In the genomic region with DNA sequence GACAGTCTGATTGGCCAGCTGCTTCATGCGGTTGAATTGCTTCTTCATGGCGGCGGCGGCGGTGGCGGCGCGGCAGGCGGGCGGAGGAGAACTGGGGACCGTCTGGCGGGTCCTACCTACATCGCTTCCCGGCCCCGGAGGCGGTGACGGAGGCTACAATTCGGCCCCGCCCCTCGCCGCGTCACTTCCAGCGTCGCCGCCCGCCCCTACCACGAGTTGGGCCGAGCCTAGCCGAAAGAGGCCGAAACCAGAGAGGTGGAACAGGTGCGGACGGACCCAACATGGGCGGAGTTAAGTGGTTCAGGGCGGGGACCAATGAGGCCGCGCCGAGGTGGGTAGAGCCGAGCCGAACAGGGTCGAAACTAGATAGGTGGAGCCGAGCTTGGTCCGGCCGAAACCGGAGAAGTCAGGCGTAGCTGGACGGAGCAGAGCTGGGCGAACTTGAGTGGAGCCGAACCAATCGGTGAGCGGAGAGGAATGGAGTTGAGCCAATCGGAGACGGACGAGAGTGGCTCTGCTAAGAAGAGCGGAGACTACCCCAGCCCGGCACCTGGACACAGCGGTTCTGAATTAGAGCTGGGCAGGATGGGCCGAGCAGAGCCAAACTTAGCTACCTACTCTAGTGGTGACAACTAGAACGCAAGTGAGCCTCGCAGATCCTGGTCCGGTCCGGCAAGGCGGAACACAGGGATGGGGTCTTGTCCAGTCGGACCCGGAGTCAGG, we compare ENCODE assay signal across 8 mouse cellular contexts. TPM values are rescaled to one million over a fixed set of nuclear protein-coding genes. Genes with fewer than 3 reads are reported as not detected.
DNase-seq lines count a peak whose midpoint lies in the region; ATAC-seq and TF ChIP-seq lines count a peak whose summit lies in the region.

Gene Lcmt1, plus strand, starts transcription at position 26 of the 723 bp plus-strand sequence.
Gene Arhgap17, minus strand, starts transcription at position 157 of the 723 bp plus-strand sequence.

- WGBS in kidney, embryonic 14.5 days, result under 1% methylated on average over 56 of the region's 64 CpGs
- under 1% methylated on average over 64 of the region's 64 CpGs for WGBS in limb, embryonic 15.5 days

- no peak for TF ChIP-seq CTCF in bone marrow macrophage, adult 2 months (IDR thresholded peaks at IDR 0.05; ENCODE audit: low read depth, low read length)
- TF ChIP-seq CTCF in embryonic fibroblast, embryonic 13.5 days (IDR thresholded peaks at IDR 0.05; ENCODE audit: borderline replicate concordance, insufficient read depth, low read length), result no peak

- peak within 1 kb of the TSS; percentile 55 for H3K4me2 ChIP-seq in kidney, embryonic 14.5 days (replicated peaks; ENCODE audit: low read depth, low read length)
- H3K4me2 ChIP-seq in limb, embryonic 15.5 days, result peak within 1 kb of the TSS; percentile 83

- peak within 1 kb of the TSS; percentile 94 for H3K27ac ChIP-seq in bone marrow macrophage, adult 2 months (ENCODE audit: insufficient read depth, low read depth, low read length)
- peak within 1 kb of the TSS; percentile 60 for H3K27ac ChIP-seq in embryonic fibroblast, embryonic 13.5 days (ENCODE audit: insufficient read depth, low read length)
- H3K27ac ChIP-seq in kidney, embryonic 14.5 days (ENCODE audit: low read depth, low read length), result peak within 1 kb of the TSS; percentile 43
- H3K27ac ChIP-seq in limb, embryonic 15.5 days, result peak within 1 kb of the TSS; percentile 91

- H3K9me3 ChIP-seq in kidney, embryonic 14.5 days (ENCODE audit: control insufficient read depth, low read length), result no peaks in the 10 kb centered on the region
- H3K9me3 ChIP-seq in limb, embryonic 15.5 days, result no peaks in the 10 kb centered on the region

- no peaks in the 10 kb centered on the region for H3K27me3 ChIP-seq in kidney, embryonic 14.5 days (ENCODE audit: control insufficient read depth, insufficient read depth, low read length)
- no peaks in the 10 kb centered on the region for H3K27me3 ChIP-seq in limb, embryonic 15.5 days

- H3K4me3 ChIP-seq in bone marrow macrophage, adult 2 months (ENCODE audit: insufficient read depth, low read length), result peak within 1 kb of the TSS; percentile 88
- peak within 1 kb of the TSS; percentile 99 for H3K4me3 ChIP-seq in embryonic fibroblast, embryonic 13.5 days (ENCODE audit: insufficient read depth, low read length)
- H3K4me3 ChIP-seq in kidney, embryonic 14.5 days (ENCODE audit: low read length), result peak within 1 kb of the TSS; percentile 80
- H3K4me3 ChIP-seq in limb, embryonic 15.5 days, result peak within 1 kb of the TSS; percentile 83

- H3K4me1 ChIP-seq in bone marrow macrophage, adult 2 months (ENCODE audit: control insufficient read depth, insufficient read depth, low read length), result peaks cover 42% of the 10 kb centered on the region
- peaks cover 17% of the 10 kb centered on the region for H3K4me1 ChIP-seq in embryonic fibroblast, embryonic 13.5 days (ENCODE audit: control insufficient read depth, insufficient read depth, low read length)
- H3K4me1 ChIP-seq in kidney, embryonic 14.5 days (ENCODE audit: control insufficient read depth, insufficient read depth, low read length), result peaks cover 16% of the 10 kb centered on the region
- peaks cover 35% of the 10 kb centered on the region for H3K4me1 ChIP-seq in limb, embryonic 15.5 days

- H3K9ac ChIP-seq in kidney, embryonic 14.5 days (ENCODE audit: low read depth, low read length), result peak within 1 kb of the TSS; percentile 89
- peak within 1 kb of the TSS; percentile 78 for H3K9ac ChIP-seq in limb, embryonic 15.5 days

- peak; percentile 98 for ATAC-seq in kidney, embryonic 14.5 days (ENCODE audit: low FRiP score, low TSS enrichment)
- peak; percentile 98 for ATAC-seq in limb, embryonic 15.5 days (ENCODE audit: insufficient number of reproducible peaks, low FRiP score, low TSS enrichment, low read depth)

- no peak for TF ChIP-seq POLR2A in bone marrow macrophage, adult 2 months (IDR thresholded peaks at IDR 0.05; ENCODE audit: borderline replicate concordance, low read depth, low read length)
- TF ChIP-seq POLR2A in embryonic fibroblast, embryonic 13.5 days (IDR thresholded peaks at IDR 0.05; ENCODE audit: low read depth, low read length), result peak; percentile 84

- no peaks in the 10 kb centered on the region for H3K36me3 ChIP-seq in kidney, embryonic 14.5 days (ENCODE audit: control insufficient read depth, insufficient read depth, low read length)
- no peaks in the 10 kb centered on the region for H3K36me3 ChIP-seq in limb, embryonic 15.5 days

- DNase-seq in A20 (ENCODE audit: low read depth, low spot score), result peak; percentile 97
- DNase-seq in heart, adult 9 months (ENCODE audit: low spot score in 2 of 2), result peak; percentile 95
- peak; percentile 83 to 95 for DNase-seq in monocyte, adult 2 months (ENCODE audit: low read depth in 1 of 2, low spot score in 2 of 2)
- peak; percentile 96 to 97 for DNase-seq in spleen, postnatal 36 days (ENCODE audit: low spot score in 2 of 2)

RNA-seq across cellular contexts. Expression of gene Lcmt1, which starts in this region (rescaled TPM):
- polyA plus RNA-seq in bone marrow macrophage, adult 2 months (2012; ENCODE audit: insufficient read depth, insufficient read length, missing spikeins), result 26.1 and 28.0 TPM in 2 replicates
- 32.0 and 33.3 TPM in 2 replicates for polyA plus RNA-seq in embryonic fibroblast, embryonic 13.5 days (2011; ENCODE audit: insufficient read length, low read depth, missing spikeins)
- 61.3 and 66.4 TPM in 2 replicates for polyA plus RNA-seq in kidney, embryonic 14.5 days (2014; fragmentation: Nextera tagmentation; extraction: Ambion mirVana)
- 41.1 and 42.8 TPM in 2 replicates for polyA plus RNA-seq in limb, embryonic 15.5 days (2015; fragmentation: Nextera tagmentation; extraction: Ambion mirVana)

RNA-seq across cellular contexts. Expression of gene Arhgap17, which starts in this region (rescaled TPM):
- 160 and 171 TPM in 2 replicates for polyA plus RNA-seq in bone marrow macrophage, adult 2 months (2012; ENCODE audit: insufficient read depth, insufficient read length, missing spikeins)
- 23.0 and 30.7 TPM in 2 replicates for polyA plus RNA-seq in embryonic fibroblast, embryonic 13.5 days (2011; ENCODE audit: insufficient read length, low read depth, missing spikeins)
- polyA plus RNA-seq in kidney, embryonic 14.5 days (2014; fragmentation: Nextera tagmentation; extraction: Ambion mirVana), result 19.5 and 31.2 TPM in 2 replicates
- 19.6 and 21.9 TPM in 2 replicates for polyA plus RNA-seq in limb, embryonic 15.5 days (2015; fragmentation: Nextera tagmentation; extraction: Ambion mirVana)

Comparison
In these comparisons a context has a peak if more than half of its experiments do, and no peak if none do; other contexts are left out.
1. Peak in every context shown above with its lines: DNase-seq, ATAC-seq, H3K4me3 ChIP-seq and H3K27ac ChIP-seq.
2. H3K27ac ChIP-seq: peak in every context shown above with its lines; median percentile 94 in bone marrow macrophage, adult 2 months; 91 in limb, embryonic 15.5 days; 60 in embryonic fibroblast, embryonic 13.5 days; 43 in kidney, embryonic 14.5 days.